Mouse (Mus musculus) E14TG2a.4 (cell line): Measurements from ENCODE around the gene Shroom1.

Source experiments
- H3K27me3 ChIP-seq: 2 replicates; pipeline ENCODE4 v1.6.1; 2014; ENCODE audit warnings: low read length, control low read depth; ENCODE audit not compliant: insufficient read depth
- H3K36me3 ChIP-seq: 2 replicates; pipeline ENCODE4 v1.6.1; 2014; ENCODE audit warnings: low read length, control low read depth; ENCODE audit not compliant: insufficient read depth
- H3K4me1 ChIP-seq: replicated peaks from 2 replicates; pipeline ENCODE4 v1.6.1; 2014; ENCODE audit warnings: low read depth, low read length, control low read depth
- H3K4me3 ChIP-seq: replicated peaks from 2 replicates; pipeline ENCODE4 v1.5.1; 2014; ENCODE audit warnings: mild to moderate bottlenecking, low read length
- H3K9me3 ChIP-seq: 2 replicates; pipeline ENCODE4 v1.6.1; 2014; ENCODE audit warnings: low read length, control low read depth
- CTCF ChIP-seq: conservative IDR thresholded peaks from 2 replicates; pipeline ENCODE4 v1.5.1; 2014; ENCODE audit warnings: low read length
- NANOG ChIP-seq: IDR thresholded peaks from 2 replicates; pipeline ENCODE4 v1.6.1; 2014; ENCODE audit warnings: borderline replicate concordance, low read length, mixed read lengths
- POU5F1 ChIP-seq: IDR thresholded peaks from 2 replicates; pipeline ENCODE4 v1.6.1; 2014; ENCODE audit warnings: low read length, borderline replicate concordance

Shroom1 gene

DNA sequence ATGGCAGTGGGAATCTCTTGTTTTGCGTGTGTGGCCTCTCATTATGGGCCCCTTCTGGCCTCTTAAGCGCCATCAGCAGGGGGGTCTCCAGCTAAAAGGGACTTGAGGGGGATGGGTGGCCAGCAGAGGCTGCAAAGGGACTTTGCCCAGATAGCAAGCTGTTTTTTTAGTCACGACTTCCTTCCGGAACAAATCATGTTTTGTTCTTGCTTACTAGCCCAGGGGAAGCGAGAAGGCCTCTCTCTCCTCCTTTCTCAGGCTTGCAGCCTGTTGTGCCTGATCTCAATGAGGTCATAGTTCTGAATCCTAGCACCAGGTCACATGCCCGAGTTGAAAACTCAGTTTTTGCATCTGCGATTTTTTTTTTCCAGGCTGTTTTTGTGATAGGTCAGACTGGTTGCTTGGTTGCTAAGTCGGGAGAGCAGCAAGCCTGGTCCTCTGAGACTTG is 35.0 kb downstream of the Shroom1 start:
- Histone ChIP-seq H3K4me3 (no peak overlapping the region), H3K9me3 (no peaks in the 10 kb centered on the region)
- TF ChIP-seq NANOG (no peak), CTCF (no peak), POU5F1 (no peak)

DNA sequence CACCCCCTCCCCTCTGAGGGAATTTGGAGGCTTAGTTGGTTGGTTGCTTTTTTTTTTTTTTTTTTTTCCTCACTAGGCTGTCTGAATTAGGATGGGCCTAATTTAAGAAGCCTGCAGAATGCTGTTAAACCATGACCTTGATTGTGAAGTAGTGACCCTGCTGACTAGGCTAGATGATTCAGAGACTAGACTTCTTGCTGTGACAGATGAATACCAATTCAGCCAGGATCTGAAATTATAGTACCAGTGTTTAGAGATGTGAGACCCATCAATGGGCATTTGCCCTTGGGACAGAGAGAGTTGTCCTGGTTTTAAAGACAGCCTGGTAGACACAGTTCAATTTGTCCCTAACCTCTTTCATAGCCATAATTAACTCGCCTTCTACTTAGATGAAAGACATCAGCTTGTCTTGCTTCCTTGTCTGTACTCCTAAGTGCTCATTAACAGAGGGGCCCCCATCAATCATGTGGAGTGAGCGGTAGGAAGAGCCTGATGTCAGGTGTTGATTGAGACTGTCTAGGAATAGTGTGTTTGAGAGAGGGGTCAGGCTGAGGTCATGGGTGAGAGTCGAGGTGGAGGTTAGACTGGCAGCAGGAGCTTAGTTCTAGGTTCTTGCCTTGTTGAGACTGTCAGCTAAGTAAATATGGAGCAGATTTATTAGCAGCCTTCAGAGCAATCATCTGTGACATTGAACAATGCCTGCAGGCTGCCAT is 36.4 kb downstream of the Shroom1 start:
- H3K36me3 ChIP-seq, result no peaks in the 10 kb centered on the region
- peak; percentile 66; the same call in 1 of the 2 replicates for TF ChIP-seq NANOG
- no peak for TF ChIP-seq POU5F1
- no peak for TF ChIP-seq CTCF
- H3K9me3 ChIP-seq, result no peaks in the 10 kb centered on the region
- H3K4me1 ChIP-seq, result peaks cover 7% of the 10 kb centered on the region; the same call in 1 of the 2 replicates
- no peak overlapping the region for H3K4me3 ChIP-seq
- H3K27me3 ChIP-seq, result peaks cover 18% of the 10 kb centered on the region

More for the DNA sequence above, 35.0 kb downstream of the Shroom1 start:
- H3K36me3 ChIP-seq, result no peaks in the 10 kb centered on the region
- peaks cover 14% of the 10 kb centered on the region for H3K4me1 ChIP-seq
- H3K27me3 ChIP-seq, result peaks cover 23% of the 10 kb centered on the region

DNA sequence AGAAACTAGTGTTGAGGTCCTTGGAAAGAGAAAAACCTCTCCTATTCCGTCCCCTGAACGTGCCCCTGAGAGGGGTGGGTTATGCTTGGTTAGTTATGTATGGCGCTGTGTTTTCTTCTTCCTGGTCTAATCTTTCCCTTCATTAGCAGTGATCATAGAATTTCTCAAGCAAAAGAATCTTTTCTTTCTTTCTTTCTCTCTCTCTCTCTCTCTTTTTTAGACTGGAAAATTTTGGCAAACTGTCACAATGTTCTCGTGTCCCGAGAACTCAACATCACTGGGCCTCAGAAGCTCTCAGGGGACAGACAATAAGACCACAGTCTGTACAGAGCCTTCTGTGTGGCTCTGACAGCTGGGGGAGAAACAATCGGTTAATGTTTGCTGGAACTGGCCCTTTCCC is 38.4 kb downstream of the Shroom1 start:
- Histone ChIP-seq H3K4me1 (peaks cover 8% of the 10 kb centered on the region), H3K36me3 (no peaks in the 10 kb centered on the region), H3K4me3 (no peak overlapping the region), H3K9me3 (no peaks in the 10 kb centered on the region), H3K27me3 (peaks cover 29% of the 10 kb centered on the region)
- TF ChIP-seq POU5F1 (no peak), CTCF (no peak), NANOG (no peak)

DNA sequence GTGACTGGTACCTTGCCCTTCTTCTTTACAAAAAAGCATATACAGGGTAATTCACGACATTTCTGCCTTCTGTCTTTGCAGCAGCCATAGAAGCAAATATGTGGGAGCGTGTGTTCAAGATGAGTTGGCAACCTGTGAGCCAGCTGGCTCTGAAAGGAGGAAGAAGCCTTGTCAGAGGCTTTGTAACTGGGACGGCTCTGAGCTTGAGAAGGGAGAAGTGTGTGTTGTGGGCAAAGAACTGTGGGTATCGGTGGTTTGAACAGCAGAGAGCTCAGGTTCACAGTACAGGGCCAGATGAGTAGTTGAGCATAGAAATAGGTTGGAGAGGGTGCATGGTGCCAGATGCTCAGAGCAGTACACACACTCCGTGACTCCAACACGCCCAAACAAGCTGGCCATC is 39.9 kb downstream of the Shroom1 start:
- TF ChIP-seq CTCF (no peak), POU5F1 (no peak), NANOG (no peak)
- H3K4me1 ChIP-seq, result peaks cover 13% of the 10 kb centered on the region
- H3K36me3 ChIP-seq, result no peaks in the 10 kb centered on the region
- H3K27me3 ChIP-seq, result peaks cover 37% of the 10 kb centered on the region
- H3K4me3 ChIP-seq, result no peak overlapping the region
- H3K9me3 ChIP-seq, result no peaks in the 10 kb centered on the region

DNA sequence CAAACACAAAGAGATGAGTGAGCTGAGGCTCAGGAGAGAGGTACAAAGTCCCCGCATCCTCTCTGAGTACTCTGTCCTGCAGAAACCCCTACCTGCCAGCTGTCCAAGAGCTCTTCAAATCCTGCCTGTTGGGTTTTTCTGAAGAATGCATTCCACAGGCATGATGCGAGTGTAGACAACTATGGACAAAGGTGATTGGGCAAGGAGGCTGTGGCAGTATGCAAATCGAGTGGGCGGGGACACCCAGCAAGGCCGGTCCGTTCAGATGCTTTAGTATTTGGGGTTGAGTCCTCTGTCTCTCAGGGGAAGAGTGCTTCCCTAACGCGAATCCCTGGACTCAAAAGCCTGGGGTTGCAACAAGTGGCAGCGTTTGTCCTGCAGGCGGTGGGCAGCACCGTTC is 43.6 kb downstream of the Shroom1 start:
- Histone ChIP-seq H3K4me1 (peaks cover 8% of the 10 kb centered on the region), H3K9me3 (no peaks in the 10 kb centered on the region), H3K27me3 (peaks cover 35% of the 10 kb centered on the region), H3K36me3 (no peaks in the 10 kb centered on the region), H3K4me3 (no peak overlapping the region)
- TF ChIP-seq CTCF (no peak), NANOG (no peak), POU5F1 (no peak)

DNA sequence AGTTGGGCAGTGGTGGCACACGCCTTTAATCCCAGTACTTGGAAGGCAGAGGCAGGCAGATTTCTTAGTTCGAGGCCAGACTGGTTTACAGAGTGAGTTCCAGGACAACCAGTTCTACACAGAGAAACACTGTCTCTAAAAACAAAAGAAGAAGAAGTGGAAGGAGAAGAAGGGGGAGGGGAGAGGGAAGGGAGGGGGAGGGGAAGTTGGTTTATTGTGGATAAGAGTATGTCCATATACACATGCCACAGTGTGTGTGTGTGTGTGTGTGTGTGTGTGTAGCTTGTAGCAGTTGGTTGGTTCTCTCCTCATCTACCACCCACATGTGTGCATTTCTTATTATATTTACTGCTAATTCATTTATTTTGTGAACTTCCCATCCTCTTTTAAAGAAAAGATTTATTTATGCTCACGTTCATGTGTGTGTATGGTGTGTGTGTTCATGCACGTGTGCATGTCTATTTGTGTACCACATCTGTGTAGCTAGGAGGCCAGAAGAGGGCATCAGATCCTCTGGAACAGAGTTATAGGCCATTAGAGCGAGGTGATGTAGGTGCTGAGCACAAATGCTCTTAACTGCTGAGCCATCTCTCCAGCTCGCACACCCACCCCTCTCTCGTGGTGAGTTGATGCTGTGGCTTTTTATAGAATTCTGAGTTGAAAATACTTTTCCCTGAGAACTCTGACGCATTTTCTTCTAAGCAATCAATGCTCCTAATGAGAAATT is 45.2 kb downstream of the Shroom1 start:
- no peak for TF ChIP-seq NANOG
- TF ChIP-seq POU5F1, result no peak
- no peak for TF ChIP-seq CTCF

DNA sequence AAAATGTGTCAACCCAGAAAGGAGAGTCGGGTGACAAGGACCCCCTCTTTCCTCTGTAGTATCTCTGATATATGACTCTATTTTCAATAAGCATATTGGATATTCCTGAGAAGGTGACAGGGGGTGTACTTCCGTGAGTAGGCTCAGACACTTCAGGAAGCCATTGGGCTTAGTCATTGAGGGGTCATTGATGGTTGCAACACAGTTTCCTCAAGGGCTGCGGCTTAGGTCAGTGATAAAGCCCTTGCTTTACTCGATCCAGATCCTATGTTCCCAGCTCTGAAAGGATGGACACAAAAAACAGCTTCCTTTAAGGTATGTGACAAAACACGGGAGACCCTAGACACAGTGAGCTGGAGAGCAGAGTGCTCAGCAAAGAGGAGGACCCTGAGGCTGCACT is 46.7 kb downstream of the Shroom1 start:
- H3K4me3 ChIP-seq, result no peak overlapping the region
- H3K36me3 ChIP-seq, result no peaks in the 10 kb centered on the region
- no peaks in the 10 kb centered on the region for H3K9me3 ChIP-seq
- peaks cover 21% of the 10 kb centered on the region for H3K27me3 ChIP-seq
- peaks cover 25% of the 10 kb centered on the region for H3K4me1 ChIP-seq
- TF ChIP-seq NANOG (no peak), POU5F1 (no peak)

More for the DNA sequence above, 45.2 kb downstream of the Shroom1 start:
- peaks cover 10% of the 10 kb centered on the region for H3K4me1 ChIP-seq
- H3K36me3 ChIP-seq, result no peaks in the 10 kb centered on the region
- H3K9me3 ChIP-seq, result no peaks in the 10 kb centered on the region
- H3K27me3 ChIP-seq, result peaks cover 29% of the 10 kb centered on the region
- H3K4me3 ChIP-seq, result no peak overlapping the region

DNA sequence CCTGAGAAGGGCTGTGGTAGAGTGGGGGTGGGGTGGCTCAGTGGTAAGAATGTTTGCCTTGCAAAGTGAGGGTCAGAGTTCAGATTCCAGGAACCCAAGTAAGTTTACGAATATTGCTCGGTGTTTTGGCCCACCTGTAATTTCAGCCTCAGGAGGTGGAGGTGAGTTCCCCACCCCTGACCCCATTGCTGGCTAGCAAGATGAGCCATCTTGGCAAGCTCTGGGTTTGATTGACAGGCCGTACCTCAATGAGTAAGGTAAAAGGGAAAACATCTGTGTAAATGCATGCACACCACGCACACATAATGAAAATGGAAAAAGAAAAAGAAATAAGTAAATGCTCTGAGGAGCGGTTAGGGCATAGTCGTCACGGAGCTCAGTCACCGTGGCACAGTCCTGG is 47.4 kb downstream of the Shroom1 start:
- H3K4me3 ChIP-seq, result no peak overlapping the region
- no peaks in the 10 kb centered on the region for H3K36me3 ChIP-seq
- H3K4me1 ChIP-seq, result peaks cover 31% of the 10 kb centered on the region
- H3K9me3 ChIP-seq, result no peaks in the 10 kb centered on the region
- H3K27me3 ChIP-seq, result peaks cover 18% of the 10 kb centered on the region
- no peak for TF ChIP-seq CTCF
- TF ChIP-seq NANOG, result no peak
- TF ChIP-seq POU5F1, result no peak

DNA sequence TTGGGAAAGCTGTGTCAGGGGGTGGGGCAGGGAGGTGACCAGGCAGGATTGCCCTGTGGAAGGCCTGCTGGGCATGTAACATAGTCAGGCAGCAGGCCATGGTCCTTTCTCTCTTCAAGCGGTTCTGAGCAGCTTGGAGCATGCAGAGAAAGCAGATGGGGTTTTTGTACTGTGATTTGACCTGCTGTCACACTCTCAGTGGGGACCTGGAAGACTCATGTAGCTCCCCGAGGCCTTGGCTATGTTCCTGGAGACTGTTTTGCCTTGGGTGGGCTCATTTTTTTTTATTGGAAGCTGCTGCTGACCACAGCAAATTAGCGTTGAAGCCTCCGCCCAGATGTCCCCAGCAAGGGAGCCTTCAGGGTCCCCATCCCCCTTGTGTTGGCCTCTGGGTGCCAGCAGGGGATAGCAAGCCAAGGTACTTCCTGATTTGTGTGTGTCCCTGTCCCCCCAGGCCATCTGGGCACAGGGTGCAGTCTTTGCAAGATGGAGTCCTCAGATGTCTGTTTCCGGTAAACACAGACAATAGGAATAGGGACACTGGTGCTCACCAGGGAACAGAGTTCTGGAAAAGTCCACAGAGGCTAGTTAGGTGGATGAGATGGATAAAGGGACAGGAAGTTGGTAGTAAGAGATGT is 48.1 kb downstream of the Shroom1 start:
- peaks cover 11% of the 10 kb centered on the region for H3K27me3 ChIP-seq
- no peaks in the 10 kb centered on the region for H3K36me3 ChIP-seq
- peaks cover 31% of the 10 kb centered on the region for H3K4me1 ChIP-seq
- no peak for TF ChIP-seq NANOG
- no peak overlapping the region for H3K4me3 ChIP-seq
- H3K9me3 ChIP-seq, result no peaks in the 10 kb centered on the region
